Mouse (Mus musculus): ENCODE measurements around the gene Rgs6. TPM values are rescaled to one million over a fixed set of nuclear protein-coding genes. Genes with fewer than 3 reads are reported as not detected.

Rgs6 gene
- polyA plus RNA-seq, 1 experiment from 2014 or later, result 1.2 TPM

DNA sequence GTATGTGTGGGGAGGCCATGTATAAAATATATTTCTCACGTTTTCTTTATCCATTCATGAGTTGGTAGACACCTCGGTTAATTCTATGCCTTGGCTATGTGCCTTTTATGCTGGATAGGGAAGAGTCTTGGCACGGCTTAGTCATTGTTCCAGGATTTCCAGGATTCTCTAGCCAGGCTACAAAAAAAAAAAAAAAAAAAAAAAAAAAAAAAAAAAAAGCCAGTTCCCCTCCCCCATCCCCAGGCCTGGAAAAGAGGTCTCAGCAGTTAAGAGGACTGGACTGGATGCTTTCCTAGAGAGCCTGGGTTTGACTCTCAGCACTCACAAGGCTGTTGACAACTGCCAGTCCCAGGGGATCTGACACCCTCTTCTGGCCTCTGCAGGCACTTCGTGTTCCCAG lies 543.3 kb downstream of the Rgs6 start:
- Histone ChIP-seq H3K9ac (ENCODE audit: low read depth, low read length) (no peak overlapping the region), H3K4me1 (replicated peaks; ENCODE audit: control insufficient read depth, insufficient read depth, low read length) (no peaks in the 10 kb centered on the region), H3K27me3 (replicated peaks; ENCODE audit: control insufficient read depth, insufficient read depth, low read length) (no peaks in the 10 kb centered on the region), H3K9me3 (ENCODE audit: control insufficient read depth) (no peaks in the 10 kb centered on the region), H3K27ac (ENCODE audit: low read depth, low read length) (no peak overlapping the region), H3K4me3 (ENCODE audit: low read depth, low read length) (no peak overlapping the region), H3K4me2 (replicated peaks; ENCODE audit: low read depth) (no peak overlapping the region), H3K36me3 (ENCODE audit: control insufficient read depth, insufficient read depth) (no peaks in the 10 kb centered on the region)
- 61% methylated on average over 4 of the region's 4 CpGs for WGBS
- ATAC-seq, result no peak
- no peak for TF ChIP-seq CTCF (IDR thresholded peaks at IDR 0.05; ENCODE audit: low read depth)

DNA sequence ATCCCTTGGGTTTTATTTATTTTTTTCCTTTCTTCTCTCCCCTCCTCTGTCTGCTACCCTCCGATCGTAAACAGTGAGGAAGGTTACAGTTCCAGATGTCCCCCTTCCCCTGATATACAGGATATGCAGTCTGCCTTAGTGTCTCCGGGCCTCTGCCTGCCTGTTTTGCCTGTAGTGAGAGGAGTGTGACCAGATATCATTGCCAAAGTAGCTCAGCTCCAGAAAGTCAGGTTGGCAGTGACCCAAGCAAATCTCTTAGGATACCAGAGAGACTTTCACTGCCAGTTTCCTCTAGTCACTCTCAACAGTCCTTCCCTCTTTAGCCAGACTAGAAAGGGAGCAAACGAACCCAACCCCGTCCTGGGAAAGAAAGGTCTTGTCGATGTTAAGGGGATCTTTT lies 545.7 kb downstream of the Rgs6 start:
- no peaks in the 10 kb centered on the region for H3K4me1 ChIP-seq (replicated peaks; ENCODE audit: control insufficient read depth, insufficient read depth, low read length)
- no peak overlapping the region for H3K9ac ChIP-seq (ENCODE audit: low read depth, low read length)
- H3K36me3 ChIP-seq (ENCODE audit: control insufficient read depth, insufficient read depth), result no peaks in the 10 kb centered on the region
- H3K4me2 ChIP-seq (replicated peaks; ENCODE audit: low read depth), result no peak overlapping the region
- H3K27me3 ChIP-seq (replicated peaks; ENCODE audit: control insufficient read depth, insufficient read depth, low read length), result no peaks in the 10 kb centered on the region
- H3K9me3 ChIP-seq (ENCODE audit: control insufficient read depth), result no peaks in the 10 kb centered on the region
- ATAC-seq, result no peak
- no peak overlapping the region for H3K4me3 ChIP-seq (ENCODE audit: low read depth, low read length)
- no peak for TF ChIP-seq CTCF (IDR thresholded peaks at IDR 0.05; ENCODE audit: low read depth)
- 46% methylated on average over 6 of the region's 6 CpGs for WGBS
- no peak overlapping the region for H3K27ac ChIP-seq (ENCODE audit: low read depth, low read length)

DNA sequence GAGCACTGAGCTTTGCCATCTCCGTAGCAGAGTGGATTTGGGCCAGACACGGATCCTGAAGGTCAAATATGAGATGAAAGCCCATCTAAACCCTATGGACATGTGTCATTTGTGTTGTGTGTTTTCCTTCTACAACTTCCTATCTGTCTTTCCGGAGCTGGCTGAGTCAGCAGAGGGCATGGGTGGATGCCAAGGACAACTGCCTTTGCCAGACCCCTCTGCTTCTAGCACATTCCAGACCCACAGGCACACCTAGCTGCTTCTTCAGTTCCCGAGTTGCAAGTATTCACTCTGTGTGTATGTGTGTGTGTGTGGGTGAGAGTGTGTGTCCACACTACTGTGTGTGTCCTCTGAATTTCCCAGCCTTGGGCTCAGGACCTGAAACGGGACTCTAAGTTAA lies 547.9 kb downstream of the Rgs6 start:
- Histone ChIP-seq H3K4me1 (replicated peaks; ENCODE audit: control insufficient read depth, insufficient read depth, low read length) (no peaks in the 10 kb centered on the region), H3K27me3 (replicated peaks; ENCODE audit: control insufficient read depth, insufficient read depth, low read length) (no peaks in the 10 kb centered on the region), H3K36me3 (ENCODE audit: control insufficient read depth, insufficient read depth) (no peaks in the 10 kb centered on the region), H3K9me3 (ENCODE audit: control insufficient read depth) (no peaks in the 10 kb centered on the region), H3K27ac (ENCODE audit: low read depth, low read length) (no peak overlapping the region), H3K4me2 (replicated peaks; ENCODE audit: low read depth) (no peak overlapping the region), H3K9ac (ENCODE audit: low read depth, low read length) (no peak overlapping the region), H3K4me3 (ENCODE audit: low read depth, low read length) (no peak overlapping the region)
- WGBS, result 85% methylated on average over 5 of the region's 5 CpGs
- no peak for ATAC-seq
- no peak for TF ChIP-seq CTCF (IDR thresholded peaks at IDR 0.05; ENCODE audit: low read depth)

DNA sequence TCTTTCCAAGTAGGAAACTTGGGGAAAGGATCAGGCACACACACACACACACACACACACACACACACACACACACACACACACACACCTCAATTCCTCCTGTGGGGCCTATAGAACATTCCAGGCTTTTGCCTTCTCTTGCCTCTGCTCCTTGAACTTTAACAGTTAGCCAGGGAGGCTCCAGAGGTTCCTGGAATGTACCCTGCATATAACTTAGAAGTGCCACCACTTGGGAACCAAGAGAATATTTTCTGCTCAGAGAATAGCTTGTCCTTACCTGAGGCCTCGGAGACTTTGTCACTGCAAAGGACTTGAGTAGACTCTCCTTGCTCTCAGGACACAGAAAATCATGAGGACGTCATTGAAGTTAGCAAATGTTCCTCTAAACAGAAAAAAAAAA lies 548.4 kb downstream of the Rgs6 start:
- TF ChIP-seq CTCF (IDR thresholded peaks at IDR 0.05; ENCODE audit: low read depth), result no peak
- H3K27me3 ChIP-seq (replicated peaks; ENCODE audit: control insufficient read depth, insufficient read depth, low read length), result no peaks in the 10 kb centered on the region
- H3K4me3 ChIP-seq (ENCODE audit: low read depth, low read length), result no peak overlapping the region
- no peak overlapping the region for H3K9ac ChIP-seq (ENCODE audit: low read depth, low read length)
- no peak overlapping the region for H3K4me2 ChIP-seq (replicated peaks; ENCODE audit: low read depth)
- no peak for ATAC-seq
- no peaks in the 10 kb centered on the region for H3K36me3 ChIP-seq (ENCODE audit: control insufficient read depth, insufficient read depth)
- no peaks in the 10 kb centered on the region for H3K9me3 ChIP-seq (ENCODE audit: control insufficient read depth)
- 84% methylated on average over 2 of the region's 2 CpGs for WGBS
- no peak overlapping the region for H3K27ac ChIP-seq (ENCODE audit: low read depth, low read length)
- H3K4me1 ChIP-seq (replicated peaks; ENCODE audit: control insufficient read depth, insufficient read depth, low read length), result no peaks in the 10 kb centered on the region

DNA sequence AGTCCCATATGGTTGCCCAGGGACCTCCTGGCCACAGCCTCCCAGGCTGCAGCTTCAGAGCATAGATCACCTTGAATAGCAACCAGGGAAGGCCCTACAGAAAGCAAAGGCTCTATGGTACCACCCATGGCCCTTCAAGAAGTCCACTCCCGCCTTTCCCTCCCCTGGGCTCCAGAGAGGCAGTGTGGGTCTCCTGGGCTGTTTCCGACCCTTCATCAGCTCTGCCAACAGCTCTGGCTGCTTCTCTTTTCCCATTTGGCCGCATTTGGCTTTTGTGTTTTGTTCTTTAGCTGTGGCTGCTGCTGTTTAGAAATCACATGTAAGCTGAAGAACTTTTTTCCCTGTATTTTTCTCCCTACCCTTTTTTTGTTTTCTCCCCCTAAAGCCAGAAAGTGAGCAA lies 548.9 kb downstream of the Rgs6 start:
- H3K4me2 ChIP-seq (replicated peaks; ENCODE audit: low read depth), result no peak overlapping the region
- H3K9ac ChIP-seq (ENCODE audit: low read depth, low read length), result no peak overlapping the region
- H3K4me3 ChIP-seq (ENCODE audit: low read depth, low read length), result no peak overlapping the region
- no peak overlapping the region for H3K27ac ChIP-seq (ENCODE audit: low read depth, low read length)
- no peaks in the 10 kb centered on the region for H3K36me3 ChIP-seq (ENCODE audit: control insufficient read depth, insufficient read depth)
- H3K9me3 ChIP-seq (ENCODE audit: control insufficient read depth), result no peaks in the 10 kb centered on the region
- no peaks in the 10 kb centered on the region for H3K27me3 ChIP-seq (replicated peaks; ENCODE audit: control insufficient read depth, insufficient read depth, low read length)
- ATAC-seq, result no peak
- no peak for TF ChIP-seq CTCF (IDR thresholded peaks at IDR 0.05; ENCODE audit: low read depth)
- 90% methylated on average over 3 of the region's 3 CpGs for WGBS
- H3K4me1 ChIP-seq (replicated peaks; ENCODE audit: control insufficient read depth, insufficient read depth, low read length), result no peaks in the 10 kb centered on the region

DNA sequence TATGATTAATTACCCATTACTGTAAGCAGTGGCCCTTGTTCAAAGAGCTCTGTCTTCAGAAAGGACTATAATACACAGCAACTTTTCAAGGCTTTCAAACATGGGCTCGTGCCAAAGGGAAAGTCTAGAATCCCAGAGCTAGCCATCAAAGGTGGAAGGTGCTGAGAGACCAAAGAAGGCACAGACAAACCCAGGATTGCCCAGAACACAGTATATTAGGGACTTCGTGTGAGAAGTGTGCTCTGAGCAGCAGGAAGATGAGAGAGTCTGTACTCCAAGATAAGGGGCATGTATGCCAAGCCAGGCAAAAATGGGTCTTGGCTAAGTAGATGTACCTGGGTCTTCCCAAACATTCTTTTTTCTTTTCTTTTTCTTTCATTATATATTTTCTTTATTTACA lies 553.1 kb downstream of the Rgs6 start:
- Histone ChIP-seq H3K27ac (ENCODE audit: low read depth, low read length) (no peak overlapping the region), H3K4me3 (ENCODE audit: low read depth, low read length) (no peak overlapping the region), H3K4me1 (replicated peaks; ENCODE audit: control insufficient read depth, insufficient read depth, low read length) (no peaks in the 10 kb centered on the region), H3K4me2 (replicated peaks; ENCODE audit: low read depth) (no peak overlapping the region), H3K36me3 (ENCODE audit: control insufficient read depth, insufficient read depth) (no peaks in the 10 kb centered on the region), H3K27me3 (replicated peaks; ENCODE audit: control insufficient read depth, insufficient read depth, low read length) (no peaks in the 10 kb centered on the region), H3K9me3 (ENCODE audit: control insufficient read depth) (no peaks in the 10 kb centered on the region), H3K9ac (ENCODE audit: low read depth, low read length) (no peak overlapping the region)
- ATAC-seq, result no peak
- WGBS, result 32% methylated on average over 2 of the region's 2 CpGs
- TF ChIP-seq CTCF (IDR thresholded peaks at IDR 0.05; ENCODE audit: low read depth), result no peak

DNA sequence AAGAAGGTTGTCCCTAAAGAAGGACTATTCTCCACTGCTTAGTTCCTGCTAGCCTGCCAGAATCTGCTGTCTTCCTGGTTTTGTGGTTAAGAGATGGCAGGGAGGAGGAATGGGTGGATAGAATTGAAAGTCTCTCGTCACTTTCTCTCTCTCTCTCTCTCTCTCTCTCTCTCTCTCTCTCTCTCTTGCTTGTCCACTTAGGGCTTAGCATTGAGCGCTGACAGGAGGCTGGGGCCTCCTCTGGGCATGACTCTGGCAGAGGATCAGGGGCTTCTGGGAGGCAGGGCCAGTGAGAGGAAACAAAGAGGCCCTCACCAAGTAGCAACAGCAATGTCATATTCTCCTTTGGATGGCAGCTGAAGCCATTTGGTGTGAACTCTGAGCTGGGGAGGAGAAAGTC lies 554.4 kb downstream of the Rgs6 start:
- no peaks in the 10 kb centered on the region for H3K27me3 ChIP-seq (replicated peaks; ENCODE audit: control insufficient read depth, insufficient read depth, low read length)
- TF ChIP-seq CTCF (IDR thresholded peaks at IDR 0.05; ENCODE audit: low read depth), result no peak
- no peak overlapping the region for H3K4me3 ChIP-seq (ENCODE audit: low read depth, low read length)
- H3K4me1 ChIP-seq (replicated peaks; ENCODE audit: control insufficient read depth, insufficient read depth, low read length), result no peaks in the 10 kb centered on the region
- H3K4me2 ChIP-seq (replicated peaks; ENCODE audit: low read depth), result no peak overlapping the region
- no peak overlapping the region for H3K9ac ChIP-seq (ENCODE audit: low read depth, low read length)
- WGBS, result 48% methylated on average over 2 of the region's 2 CpGs
- H3K27ac ChIP-seq (ENCODE audit: low read depth, low read length), result no peak overlapping the region
- no peaks in the 10 kb centered on the region for H3K9me3 ChIP-seq (ENCODE audit: control insufficient read depth)
- no peaks in the 10 kb centered on the region for H3K36me3 ChIP-seq (ENCODE audit: control insufficient read depth, insufficient read depth)
- no peak for ATAC-seq
